Mouse (Mus musculus) CH12.LX (cell line): ENCODE results near the gene Rnft2. TPM values are rescaled to one million over a fixed set of nuclear protein-coding genes. Genes with fewer than 3 reads are reported as not detected.

ENCODE experiments used
- DNase-seq: peaks from one replicate; pipeline ENCODE4 v3.0.0-alpha.2; 2013; ENCODE audit errors: extremely low read depth
- H3K27ac ChIP-seq: 2 replicates; pipeline ENCODE4 v1.5.1; 2012; ENCODE audit warnings: low read depth, mild to moderate bottlenecking, control low read depth, moderate library complexity; ENCODE audit not compliant: insufficient read depth
- H3K27me3 ChIP-seq: replicated peaks from 2 replicates; pipeline ENCODE3; 2012; ENCODE audit warnings: inconsistent platforms
- H3K36me3 ChIP-seq, 2 experiments: replicated peaks in 1 of 2; 2 replicates each; pipeline versions ENCODE3 to v1.6.1; 2012; ENCODE audit warnings: inconsistent platforms in 1 of 2, low read length in 1 of 2, mild to moderate bottlenecking in 1 of 2, mixed read lengths in 1 of 2, moderate library complexity in 1 of 2; ENCODE audit not compliant: control insufficient read depth in 1 of 2, insufficient read depth in 1 of 2
- H3K4me1 ChIP-seq, 2 experiments: 2 replicates each; pipeline ENCODE4 v1.6.1; 2012; ENCODE audit warnings: inconsistent platforms in 1 of 2, moderate library complexity in 1 of 2; ENCODE audit not compliant: insufficient read depth in 2 of 2, control insufficient read depth in 1 of 2
- H3K4me2 ChIP-seq: 2 replicates; pipeline ENCODE4 v1.6.1; 2012; ENCODE audit warnings: low read depth, mild to moderate bottlenecking, control low read depth; ENCODE audit not compliant: poor library complexity, insufficient read depth, severe bottlenecking
- H3K4me3 ChIP-seq, 3 experiments: fragments of 150-350 bp in 1 of 3; sonication (generic) in 1 of 3; replicated peaks in 1 of 3; 2 replicates each; pipeline versions ENCODE3 to v1.5.1; 2011 to 2012; ENCODE audit warnings: low read depth in 2 of 3, low read length in 2 of 3, mild to moderate bottlenecking in 2 of 3, moderate library complexity in 2 of 3, control low read depth in 1 of 3, improper control_type of control experiment in 1 of 3, inconsistent platforms in 1 of 3, mixed read lengths in 1 of 3; ENCODE audit not compliant: poor library complexity in 1 of 3
- H3K79me2 ChIP-seq: replicated peaks from 2 replicates; pipeline ENCODE4 v1.6.1; 2012; ENCODE audit warnings: mild to moderate bottlenecking, moderate library complexity; ENCODE audit not compliant: control insufficient read depth, poor library complexity, insufficient read depth, severe bottlenecking; ENCODE audit errors: extremely low read depth
- H3K9ac ChIP-seq: 2 replicates; pipeline ENCODE4 v1.6.1; 2012; ENCODE audit warnings: low read depth, mild to moderate bottlenecking, control low read depth, moderate library complexity; ENCODE audit not compliant: insufficient read depth
- H3K9me3 ChIP-seq: replicated peaks from 2 replicates; pipeline ENCODE3; 2012; ENCODE audit warnings: low read length, inconsistent platforms, mixed read lengths
- CHD1 ChIP-seq: IDR thresholded peaks from 2 replicates; pipeline ENCODE4 v1.6.1; 2012; ENCODE audit warnings: low read depth, low read length, improper control_type of control experiment, inconsistent platforms
- CTCF ChIP-seq, 2 experiments: IDR thresholded peaks in 1 of 2; conservative IDR thresholded peaks in 1 of 2; 2 replicates each; pipeline ENCODE4 v1.5.1; 2011 to 2012; ENCODE audit warnings: low read depth in 2 of 2, low read length in 2 of 2, improper control_type of control experiment in 1 of 2, inconsistent platforms in 1 of 2, mild to moderate bottlenecking in 1 of 2, moderate library complexity in 1 of 2
- EP300 ChIP-seq: IDR thresholded peaks from 2 replicates; pipeline ENCODE4 v1.6.1; 2011; ENCODE audit warnings: low read length, improper control_type of control experiment
- ETS1 ChIP-seq: conservative IDR thresholded peaks from 2 replicates; pipeline ENCODE4 v1.6.1; 2012; ENCODE audit warnings: low read depth, mild to moderate bottlenecking, inconsistent platforms, low read length, improper control_type of control experiment, moderate library complexity
- HCFC1 ChIP-seq: IDR thresholded peaks from 2 replicates; pipeline ENCODE4 v1.6.1; 2012; ENCODE audit warnings: low read depth, mild to moderate bottlenecking, inconsistent platforms, low read length, improper control_type of control experiment
- KAT2A ChIP-seq: IDR thresholded peaks from 2 replicates; pipeline ENCODE4 v1.6.1; 2012; ENCODE audit warnings: low read length, improper control_type of control experiment, inconsistent platforms; ENCODE audit not compliant: insufficient replicate concordance
- MAZ ChIP-seq: IDR thresholded peaks from 2 replicates; pipeline ENCODE4 v1.6.1; 2012; ENCODE audit warnings: low read depth, mild to moderate bottlenecking, inconsistent platforms, low read length, improper control_type of control experiment, moderate library complexity
- MXI1 ChIP-seq: IDR thresholded peaks from 2 replicates; pipeline ENCODE4 v1.6.1; 2011; ENCODE audit warnings: mild to moderate bottlenecking, low read depth, low read length, improper control_type of control experiment
- MYC ChIP-seq: IDR thresholded peaks from 2 replicates; pipeline ENCODE4 v1.6.1; 2011; ENCODE audit warnings: low read depth, mild to moderate bottlenecking, improper control_type of control experiment, low read length
- NELFE ChIP-seq: IDR thresholded peaks from 2 replicates; pipeline ENCODE4 v1.6.1; 2011; ENCODE audit warnings: low read depth, low read length, improper control_type of control experiment
- PAX5 ChIP-seq: IDR thresholded peaks from 2 replicates; pipeline ENCODE4 v1.6.1; 2012; ENCODE audit warnings: low read length, inconsistent platforms, mixed read lengths
- POLR2A ChIP-seq: IDR thresholded peaks from 2 replicates; pipeline ENCODE4 v1.6.1; 2011; ENCODE audit warnings: low read depth, mild to moderate bottlenecking, improper control_type of control experiment, low read length
- RAD21 ChIP-seq: IDR thresholded peaks from 2 replicates; pipeline ENCODE4 v1.6.1; 2011; ENCODE audit warnings: low read depth, mild to moderate bottlenecking, low read length, improper control_type of control experiment, moderate library complexity
- RCOR1 ChIP-seq: conservative IDR thresholded peaks from 2 replicates; pipeline ENCODE4 v1.6.1; 2012; ENCODE audit warnings: low read depth, mild to moderate bottlenecking, inconsistent platforms, low read length, improper control_type of control experiment
- SMC3 ChIP-seq: IDR thresholded peaks from 2 replicates; pipeline ENCODE4 v1.6.1; 2011; ENCODE audit warnings: low read depth, low read length, improper control_type of control experiment
- TCF12 ChIP-seq: IDR thresholded peaks from 2 replicates; pipeline ENCODE4 v1.6.1; 2014; ENCODE audit warnings: low read depth, mild to moderate bottlenecking, inconsistent platforms, low read length, improper control_type of control experiment
- USF1 ChIP-seq: IDR thresholded peaks from 2 replicates; pipeline ENCODE4 v1.6.1; 2014; ENCODE audit warnings: low read depth, mild to moderate bottlenecking, inconsistent platforms, low read length, improper control_type of control experiment
- USF2 ChIP-seq: conservative IDR thresholded peaks from 2 replicates; pipeline ENCODE4 v1.6.1; 2011; ENCODE audit warnings: low read depth, low read length, improper control_type of control experiment
- ZKSCAN1 ChIP-seq: IDR thresholded peaks from 2 replicates; pipeline ENCODE4 v1.6.1; 2012; ENCODE audit warnings: low read depth, inconsistent platforms, low read length, improper control_type of control experiment, borderline replicate concordance
- ZMIZ1 ChIP-seq: IDR thresholded peaks from 2 replicates; pipeline ENCODE4 v1.6.1; 2012; ENCODE audit warnings: low read depth, mild to moderate bottlenecking, inconsistent platforms, low read length, improper control_type of control experiment
- dilution Hi-C: fragments of 300-500 bp; cut with MboI; formaldehyde crosslinking; loops from 2 replicates; pipeline ENCODE4 v1.14.3; 2020; ENCODE audit warnings: low sequenced_read_pairs; ENCODE audit not compliant: extremely low pct_unique_long_range_greater_than_20kb, extremely low pct_ligation_motif_present
- in situ Hi-C: fragments of 300-500 bp; cut with MboI; formaldehyde crosslinking; loops from 3 replicates; pipeline ENCODE4 v1.14.3; 2019; ENCODE audit warnings: low sequenced_read_pairs, low pct_ligation_motif_present, low pct_unique_long_range_greater_than_20kb, mixed read lengths
- polyA plus RNA-seq: library from polyadenylated mRNA; unstranded; fragments of >175 nt; gene quantifications from 2 replicates; pipeline ENCODE4 v1.2.1, GENCODE M21; 2012; ENCODE audit warnings: low read depth; ENCODE audit not compliant: insufficient read length
- total RNA-seq, 2 experiments: library from RNA; depleted of rRNA; stranded (reverse); fragments of 300-350 nt in 1 of 2; fragments of >200 nt in 1 of 2; gene quantifications; 2 replicates each; pipeline ENCODE4 v1.2.3; 2012 to 2014

The Rnft2 gene
- total and polyA plus RNA-seq, 3 experiments = 1.6 to 5.1 (median 3.4) TPM

DNA sequence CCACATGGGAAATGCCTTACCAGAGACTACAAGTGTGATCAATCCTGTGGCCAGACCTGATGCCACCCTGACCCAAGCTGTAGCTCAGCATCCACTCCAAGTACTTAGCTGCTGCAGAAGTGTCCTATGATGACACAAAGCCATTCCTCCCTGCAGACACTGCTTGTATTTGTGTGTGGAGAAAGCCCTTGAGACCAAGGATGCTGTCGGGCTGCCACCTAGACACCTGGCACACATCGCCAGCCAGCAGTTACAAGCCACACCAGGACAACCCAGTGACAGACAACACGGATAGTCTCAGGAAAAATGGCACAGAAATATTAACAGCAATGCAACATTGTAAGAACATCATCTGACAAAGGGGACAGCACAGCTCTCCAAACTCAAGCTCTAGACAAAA is 99.5 kb downstream of the Rnft2 start:
- Histone ChIP-seq H3K79me2 (peaks cover 9% of the 10 kb centered on the region; the same call in 1 of the 2 replicates), H3K9ac (no peak overlapping the region), H3K4me3 (no peak overlapping the region), H3K27me3 (no peaks in the 10 kb centered on the region), H3K4me2 (no peak overlapping the region), H3K27ac (no peak overlapping the region), H3K4me1 (peaks cover 0 to 10% of the 10 kb centered on the region in 2 experiments; a peak in 2 of 4 replicates), H3K9me3 (no peaks in the 10 kb centered on the region), H3K36me3 (peaks cover 32 to 94% of the 10 kb centered on the region in 2 experiments)
- DNase-seq = no peak
- dilution Hi-C loops (no loop called here), in situ Hi-C loops (no loop called here)
- TF ChIP-seq MXI1 (no peak), RCOR1 (no peak), ZKSCAN1 (no peak), ZMIZ1 (no peak), TCF12 (no peak), POLR2A (no peak), USF2 (no peak), PAX5 (no peak), USF1 (no peak), CTCF (conservative IDR thresholded peaks at IDR 0.05 in 1 of 2, IDR thresholded peaks at IDR 0.05 in 1 of 2; ENCODE audit: low read depth in 2 of 2, low read length in 2 of 2) (no peak), EP300 (no peak), RAD21 (no peak), KAT2A (no peak), CHD1 (no peak), MYC (no peak), NELFE (no peak)

DNA sequence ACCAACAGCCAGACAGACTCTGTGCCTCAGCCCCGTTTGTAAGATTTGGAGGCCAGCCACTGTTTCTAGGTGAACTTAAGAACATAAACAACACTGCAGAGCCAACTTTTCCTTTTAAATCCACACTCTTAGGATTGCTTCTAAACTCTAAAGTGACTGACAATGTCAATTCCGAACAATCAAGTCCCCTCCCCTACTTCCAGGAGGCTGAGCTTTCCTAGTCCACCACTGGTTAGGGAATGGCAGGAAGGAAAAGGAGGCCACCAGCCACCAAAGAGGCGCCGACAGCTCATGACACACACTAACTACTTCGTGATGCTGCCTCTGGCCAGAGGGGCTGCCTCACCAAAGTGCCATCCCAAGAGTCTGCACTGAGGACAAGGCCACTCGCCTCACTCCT is 100.1 kb downstream of the Rnft2 start:
- Histone ChIP-seq H3K27me3 (no peaks in the 10 kb centered on the region), H3K9me3 (no peaks in the 10 kb centered on the region), H3K79me2 (peaks cover 9% of the 10 kb centered on the region; the same call in 1 of the 2 replicates), H3K4me2 (no peak overlapping the region), H3K4me1 (peaks cover 0 to 10% of the 10 kb centered on the region in 2 experiments; a peak in 2 of 4 replicates), H3K27ac (no peak overlapping the region), H3K36me3 (peaks cover 33 to 94% of the 10 kb centered on the region in 2 experiments), H3K9ac (no peak overlapping the region), H3K4me3 (no peak overlapping the region)
- TF ChIP-seq SMC3 (no peak), HCFC1 (no peak), POLR2A (no peak), CTCF (conservative IDR thresholded peaks at IDR 0.05 in 1 of 2, IDR thresholded peaks at IDR 0.05 in 1 of 2; ENCODE audit: low read depth in 2 of 2, low read length in 2 of 2) (no peak), MAZ (no peak), RCOR1 (no peak), RAD21 (no peak), ETS1 (no peak)
- DNase-seq = no peak
- in situ Hi-C loops = no loop called here
- dilution Hi-C loops = no loop called here
